Mouse (Mus musculus): Measurements from ENCODE around the gene Kalrn.

Gene Kalrn

GRCm38 (mm10) chr16:34560411-34560810 lies 12.9 kb downstream of the Kalrn start:
- no peak for DNase-seq (ENCODE audit: low read depth in 2 of 2, low spot score in 2 of 2)

- DNase-seq (ENCODE audit: low read depth in 2 of 2, low spot score in 2 of 2): no peak
Observed at GRCm38 (mm10) chr16:34557891-34558290, 15.4 kb downstream of the Kalrn start.

GRCm38 (mm10) chr16:34552731-34553130 lies 20.6 kb downstream of the Kalrn start:
- no peak for DNase-seq (ENCODE audit: low read depth in 2 of 2, low spot score in 2 of 2)

- DNase-seq (ENCODE audit: low read depth in 2 of 2, low spot score in 2 of 2): no peak
Observed at GRCm38 (mm10) chr16:34549470-34549999, 23.8 kb downstream of the Kalrn start.

- no peak for DNase-seq (ENCODE audit: low read depth in 2 of 2, low spot score in 2 of 2)
Observed at GRCm38 (mm10) chr16:34546805-34547509, 26.4 kb downstream of the Kalrn start.

GRCm38 (mm10) chr16:34543754-34544153 lies 29.6 kb downstream of the Kalrn start:
- DNase-seq (ENCODE audit: low read depth in 2 of 2, low spot score in 2 of 2): no peak

- DNase-seq (ENCODE audit: low read depth in 2 of 2, low spot score in 2 of 2): no peak
Observed at GRCm38 (mm10) chr16:34542341-34542740, 31.0 kb downstream of the Kalrn start.

- DNase-seq (ENCODE audit: low read depth in 2 of 2, low spot score in 2 of 2): no peak
Observed at GRCm38 (mm10) chr16:34538679-34539185, 34.6 kb downstream of the Kalrn start.

GRCm38 (mm10) chr16:34536300-34536699 lies 37.0 kb downstream of the Kalrn start:
- DNase-seq (ENCODE audit: low read depth in 2 of 2, low spot score in 2 of 2): no peak

- no peak for DNase-seq (ENCODE audit: low read depth in 2 of 2, low spot score in 2 of 2)
Observed at GRCm38 (mm10) chr16:34535135-34535534, 38.2 kb downstream of the Kalrn start.

- no peak for DNase-seq (ENCODE audit: low read depth in 2 of 2, low spot score in 2 of 2)
Observed at GRCm38 (mm10) chr16:34531506-34531905, 41.8 kb downstream of the Kalrn start.

GRCm38 (mm10) chr16:34530029-34530428 lies 43.3 kb downstream of the Kalrn start:
- no peak for DNase-seq (ENCODE audit: low read depth in 2 of 2, low spot score in 2 of 2)

- no peak for DNase-seq (ENCODE audit: low read depth in 2 of 2, low spot score in 2 of 2)
Observed at GRCm38 (mm10) chr16:34528234-34528983, 44.9 kb downstream of the Kalrn start.

- no peak for DNase-seq (ENCODE audit: low read depth in 2 of 2, low spot score in 2 of 2)
Observed at GRCm38 (mm10) chr16:34526378-34526777, 47.0 kb downstream of the Kalrn start.

- DNase-seq (ENCODE audit: low read depth in 2 of 2, low spot score in 2 of 2): no peak
Observed at GRCm38 (mm10) chr16:34525866-34526265, 47.5 kb downstream of the Kalrn start.

GRCm38 (mm10) chr16:34525205-34525604 lies 48.1 kb downstream of the Kalrn start:
- no peak for DNase-seq (ENCODE audit: low read depth in 2 of 2, low spot score in 2 of 2)

- DNase-seq (ENCODE audit: low read depth in 2 of 2, low spot score in 2 of 2): no peak
Observed at GRCm38 (mm10) chr16:34521061-34521460, 52.3 kb downstream of the Kalrn start.

- no peak for DNase-seq (ENCODE audit: low read depth in 2 of 2, low spot score in 2 of 2)
Observed at GRCm38 (mm10) chr16:34516891-34517398, 56.4 kb downstream of the Kalrn start.

GRCm38 (mm10) chr16:34515485-34515884 lies 57.8 kb downstream of the Kalrn start:
- DNase-seq (ENCODE audit: low read depth in 2 of 2, low spot score in 2 of 2): no peak

GRCm38 (mm10) chr16:34513956-34514593 lies 59.3 kb downstream of the Kalrn start:
- DNase-seq (ENCODE audit: low read depth in 2 of 2, low spot score in 2 of 2): no peak

- DNase-seq (ENCODE audit: low read depth in 2 of 2, low spot score in 2 of 2): no peak
Observed at GRCm38 (mm10) chr16:34512326-34512725, 61.0 kb downstream of the Kalrn start.

Data from CD8-positive naive resting alpha-beta T cell, adult 2 months (primary cell).